Mouse (Mus musculus) liver, adult 2 months (tissue): Measurements from ENCODE around the gene Plcb1.

Experiments
- CTCF ChIP-seq: fragments of 200-500 bp; IDR thresholded peaks from 2 replicates; pipeline ENCODE4 v1.5.1; 2011; ENCODE audit warnings: low read depth, low read length, control low read depth
- POLR2A ChIP-seq: fragments of 200-500 bp; IDR thresholded peaks from 2 replicates; pipeline ENCODE4 v1.6.1; 2011; ENCODE audit warnings: low read length, control low read depth; ENCODE audit not compliant: insufficient read depth; ENCODE audit errors: extremely low read depth

GRCm38 (mm10) chr2:135283783-135284182 is 497.9 kb downstream of the Plcb1 start:
- TF ChIP-seq POLR2A (no peak), CTCF (no peak)
